Mouse (Mus musculus) urinary bladder, postnatal 4 days (tissue): ENCODE measurements around the gene Dlg5.
A peak's percentile ranks its signal among the peaks of the same experiment; 100 is the strongest.

Experiments
- DNase-seq, 2 experiments: peaks; one replicate each; pipeline ENCODE4 v3.0.0; 2021 to 2022; ENCODE audit warnings: low spot score in 2 of 2

The Dlg5 gene

DNA sequence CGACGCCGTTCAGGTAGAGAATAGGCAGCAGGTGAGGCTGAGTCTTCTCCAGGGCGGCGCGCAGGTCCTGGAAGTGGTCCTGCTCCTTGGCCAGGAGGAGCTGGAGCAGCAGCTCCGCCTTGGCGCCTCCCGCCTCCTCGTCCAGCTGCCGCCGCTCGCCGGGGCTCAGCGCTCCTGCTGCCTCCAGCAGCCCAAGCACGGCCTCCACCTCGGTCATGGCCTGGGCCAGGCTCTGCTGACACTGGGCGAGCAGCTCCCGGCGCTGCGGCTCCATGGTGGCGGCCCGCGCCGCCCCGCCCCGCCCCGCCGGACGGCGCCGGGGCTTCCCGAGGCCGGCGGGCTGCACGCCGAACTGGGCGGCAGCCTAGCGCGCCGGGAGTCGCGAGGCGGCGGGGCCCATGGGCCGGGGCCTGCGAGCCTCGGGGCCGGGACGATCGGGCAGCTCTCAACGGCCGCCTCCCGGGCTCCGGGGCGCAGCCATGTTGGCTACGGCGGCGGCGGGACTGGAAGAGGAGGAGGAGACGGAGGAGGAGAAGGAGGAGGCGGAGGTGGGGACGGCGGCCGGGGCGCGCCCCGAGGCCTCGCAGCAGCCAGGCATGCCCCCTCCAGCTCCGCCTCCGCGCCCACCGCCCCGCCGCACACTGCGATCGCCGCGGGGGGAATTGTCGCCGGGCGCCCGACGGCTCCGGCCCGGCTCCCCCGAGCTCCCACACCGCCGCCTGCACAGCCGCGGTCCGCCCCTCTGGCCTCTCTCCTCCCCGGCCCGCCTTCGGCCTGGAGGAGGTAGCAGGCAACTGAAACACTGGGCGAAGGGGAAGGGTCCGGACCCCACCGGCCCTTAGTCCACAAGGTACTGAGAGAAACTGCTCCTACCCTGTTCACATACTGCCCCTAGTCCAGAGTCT lies at the start of gene Dlg5:
Gene Dlg5, minus strand, starts transcription at position 744 of the 905 bp plus-strand sequence.
- DNase-seq = peak; percentile 65 to 72

DNA sequence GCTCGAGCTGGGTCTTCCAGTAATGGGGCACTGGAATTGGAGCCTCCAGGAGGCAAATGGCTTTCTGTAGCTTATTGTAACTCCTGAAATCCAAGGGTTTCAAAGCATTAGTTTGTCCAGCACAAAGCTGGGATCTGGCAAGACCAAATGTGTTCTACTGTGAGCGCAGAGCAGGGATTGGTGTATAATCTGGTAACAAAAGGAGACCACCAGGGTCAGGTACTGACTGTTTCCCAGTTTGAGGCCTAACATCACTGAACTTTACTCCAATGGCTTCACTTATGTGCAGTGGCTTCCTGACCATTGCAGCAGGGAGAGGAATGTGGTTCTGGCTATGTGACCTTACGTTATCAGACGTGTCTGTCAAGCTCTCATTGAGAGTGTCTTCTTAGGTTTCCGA lies 47.9 kb upstream of the Dlg5 start:
- no peak for DNase-seq

DNA sequence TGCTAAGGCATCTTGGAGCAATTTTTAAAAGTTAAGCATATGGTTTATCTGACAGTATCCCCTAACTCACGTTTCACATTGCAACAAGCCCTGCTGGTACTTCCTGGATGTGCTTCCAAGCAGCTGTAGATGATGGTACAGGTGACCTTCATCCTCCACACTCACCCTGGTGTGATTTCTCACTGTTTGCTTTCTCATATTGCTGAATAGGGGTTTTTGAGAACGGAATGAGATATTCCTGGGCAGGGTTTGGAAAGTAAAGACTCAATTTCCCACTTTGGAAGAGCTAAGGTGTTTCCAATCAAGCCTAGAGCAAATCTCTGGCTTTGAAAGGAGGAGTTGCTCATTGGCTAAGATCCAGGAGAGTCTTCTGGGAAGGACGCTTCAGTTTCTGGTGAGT lies 47.2 kb upstream of the Dlg5 start, which contains the start of gene E330034G19Rik:
Gene E330034G19Rik, plus strand, starts transcription at position 301 of the 400 bp plus-strand sequence.
- no peak for DNase-seq

- DNase-seq = no peak
Measured at GRCm38 (mm10) chr14:24290726-24291125, 45.0 kb upstream of the Dlg5 start.

GRCm38 (mm10) chr14:24286136-24286535 lies 40.4 kb upstream of the Dlg5 start:
- no peak for DNase-seq

DNA sequence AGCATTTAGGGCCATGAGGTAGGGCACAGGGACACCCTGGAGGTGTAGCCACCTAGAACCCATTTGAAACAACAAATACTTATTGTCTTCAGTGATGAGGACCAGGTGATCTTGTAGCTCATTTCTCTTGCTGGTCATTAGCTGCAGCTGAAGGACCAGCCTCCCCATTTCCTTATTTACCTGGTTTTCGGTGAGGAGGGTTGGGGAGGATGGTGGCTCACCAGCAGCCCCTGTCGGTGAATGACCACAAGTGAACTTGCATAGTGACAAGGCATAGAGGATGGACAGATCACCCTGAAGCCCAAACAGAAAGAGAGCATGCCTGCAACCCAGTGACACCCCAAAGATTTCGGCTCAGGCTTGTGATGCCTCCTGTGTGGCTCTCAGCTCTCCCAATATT lies 36.6 kb upstream of the Dlg5 start:
- no peak for DNase-seq

GRCm38 (mm10) chr14:24281278-24281677 lies 35.6 kb upstream of the Dlg5 start:
- DNase-seq = no peak

DNA sequence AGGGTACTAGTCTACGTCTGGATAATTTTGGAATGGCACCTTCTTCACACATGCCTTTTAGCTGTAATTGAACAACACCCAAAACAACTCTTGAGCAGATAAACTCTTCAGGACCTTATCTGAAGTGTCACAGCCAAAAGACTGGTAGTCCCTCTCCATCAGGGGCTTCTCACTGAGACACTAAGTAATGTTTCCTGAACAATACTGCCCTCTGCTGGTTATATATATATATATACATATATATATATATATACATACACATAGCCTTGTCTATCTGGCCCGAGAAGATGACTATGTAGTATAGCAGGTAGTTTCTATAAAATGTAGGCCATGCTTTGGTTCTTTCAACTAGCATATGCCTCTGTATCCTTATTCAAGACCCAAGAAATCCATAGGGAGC lies 29.8 kb upstream of the Dlg5 start:
- no peak for DNase-seq

DNA sequence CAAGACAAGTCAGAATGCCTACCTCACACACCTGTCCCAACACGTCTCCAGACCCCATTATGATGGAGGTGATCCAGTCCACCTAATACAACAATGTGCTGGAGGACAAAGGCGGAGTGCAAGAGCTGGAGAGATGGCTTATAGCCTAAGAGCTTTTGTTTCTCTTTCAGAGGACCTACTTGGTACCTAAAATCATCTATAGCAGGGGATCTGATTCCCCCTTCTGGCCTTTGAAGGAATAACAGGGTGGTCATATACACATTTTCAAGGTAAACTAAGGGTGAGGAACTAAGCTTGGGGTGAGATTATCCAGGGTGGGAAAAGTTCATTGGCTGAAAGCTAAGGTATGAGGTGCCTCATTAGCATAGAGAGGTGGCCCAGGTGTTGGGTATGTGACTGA lies 27.9 kb upstream of the Dlg5 start:
- DNase-seq = no peak

DNA sequence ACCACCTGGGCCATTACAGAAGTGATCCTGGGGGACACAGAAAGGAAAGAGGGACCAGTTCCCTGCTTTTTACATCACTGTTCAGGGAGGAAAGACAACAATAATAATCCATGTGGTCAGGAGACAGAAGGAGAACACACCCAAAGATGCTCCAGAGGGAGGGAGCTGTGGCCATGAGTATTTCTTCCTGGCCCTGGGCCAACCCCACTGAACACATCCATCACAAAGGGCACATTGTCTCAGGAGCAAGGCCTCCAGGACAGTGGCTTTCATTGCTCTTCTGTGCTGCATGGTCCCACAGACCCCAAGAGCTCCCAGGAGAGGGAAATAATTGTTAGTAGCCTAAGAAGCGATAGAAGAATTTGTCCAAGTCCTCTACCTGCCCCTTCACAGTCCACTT lies 23.9 kb upstream of the Dlg5 start:
- no peak for DNase-seq

DNA sequence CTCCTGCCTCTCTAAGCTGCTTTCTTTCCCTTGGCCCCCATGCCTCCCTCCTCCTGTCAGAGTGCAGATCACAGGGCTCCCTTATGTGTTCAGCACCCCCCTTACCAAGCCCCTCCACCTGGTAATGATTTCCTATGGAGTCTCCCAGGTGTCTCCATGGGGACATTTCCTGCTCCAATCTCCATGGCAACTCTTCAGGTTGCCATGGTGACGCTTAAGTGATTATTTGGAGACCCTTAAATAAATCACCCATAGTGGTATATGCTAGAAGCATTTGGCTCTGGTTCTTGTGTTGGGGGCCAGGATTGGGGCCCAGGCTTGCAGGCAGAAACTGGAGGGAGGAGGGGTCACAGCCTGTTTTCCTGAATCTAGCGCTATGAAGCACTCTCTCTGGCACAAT lies 17.2 kb upstream of the Dlg5 start:
- DNase-seq = no peak

GRCm38 (mm10) chr14:24262382-24262781 lies 16.7 kb upstream of the Dlg5 start:
- DNase-seq = no peak

- no peak for DNase-seq
Measured at GRCm38 (mm10) chr14:24260391-24260790, 14.7 kb upstream of the Dlg5 start.

DNA sequence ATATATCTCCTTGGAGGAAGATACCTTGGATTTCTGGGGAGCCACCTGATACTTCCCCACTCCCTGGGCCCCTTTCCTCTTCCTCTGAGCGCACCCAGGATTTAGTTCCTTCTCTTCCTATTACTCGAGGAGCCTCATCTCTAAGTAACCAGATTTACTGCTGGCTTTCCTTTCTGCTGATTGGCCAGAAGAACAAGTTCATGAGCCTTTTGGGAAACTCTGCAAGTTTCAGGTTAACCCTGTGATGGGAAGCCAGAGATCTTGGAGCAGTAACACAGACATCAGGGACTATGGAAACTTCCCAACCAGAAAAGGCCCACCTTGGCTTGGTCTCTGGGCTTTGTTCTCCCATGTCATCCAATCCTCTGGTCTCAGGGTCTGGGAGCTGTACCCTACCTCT lies 10.2 kb upstream of the Dlg5 start:
- no peak for DNase-seq

- peak in 1 of 2 experiments; percentile 57 for DNase-seq
Measured at GRCm38 (mm10) chr14:24253611-24254202, 8.0 kb upstream of the Dlg5 start.

GRCm38 (mm10) chr14:24251326-24251725 lies 5.6 kb upstream of the Dlg5 start:
- no peak for DNase-seq

GRCm38 (mm10) chr14:24249926-24250325 lies 4.2 kb upstream of the Dlg5 start:
- DNase-seq = no peak

DNA sequence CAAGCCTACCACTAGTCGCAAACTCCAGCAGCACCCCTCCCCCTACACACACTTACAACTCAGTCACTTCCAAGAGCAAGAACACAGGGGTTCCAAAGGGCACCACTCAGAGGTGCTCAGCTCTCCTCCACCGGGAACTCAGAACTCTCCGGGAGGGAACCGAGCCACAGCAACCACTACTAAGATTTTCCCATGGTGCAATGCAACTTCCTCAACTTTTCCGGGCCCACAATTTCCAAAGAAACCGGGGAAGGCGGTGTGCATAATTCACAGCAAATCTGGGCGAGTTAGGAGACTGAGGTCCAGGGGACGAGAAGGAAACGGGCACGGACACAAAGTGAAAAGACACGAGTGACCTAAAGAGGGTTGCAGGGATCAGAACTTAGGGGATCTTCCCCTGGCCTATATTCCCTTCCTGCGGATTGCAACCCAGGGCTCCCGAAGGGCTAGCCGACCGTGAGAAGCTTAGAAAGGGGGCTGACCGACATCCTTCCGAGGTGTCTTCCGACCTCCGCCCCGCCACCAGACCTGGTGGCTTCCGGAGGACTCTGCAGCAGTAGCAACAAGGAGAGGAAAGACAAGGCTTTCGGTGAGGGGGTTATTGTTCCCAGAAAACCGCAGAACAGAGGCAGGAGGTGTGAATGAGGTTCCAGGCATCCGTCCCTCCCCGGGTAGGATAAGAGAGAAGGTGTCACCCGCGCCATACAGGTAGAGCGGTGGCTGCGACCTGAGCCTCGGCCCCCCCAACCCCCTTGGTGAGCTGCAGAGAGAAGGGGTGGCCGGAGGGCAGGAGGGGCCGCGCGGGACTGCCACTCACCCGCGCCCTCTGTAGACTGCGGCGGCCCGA lies 1.2 kb downstream of the Dlg5 start:
- no peak for DNase-seq

DNA sequence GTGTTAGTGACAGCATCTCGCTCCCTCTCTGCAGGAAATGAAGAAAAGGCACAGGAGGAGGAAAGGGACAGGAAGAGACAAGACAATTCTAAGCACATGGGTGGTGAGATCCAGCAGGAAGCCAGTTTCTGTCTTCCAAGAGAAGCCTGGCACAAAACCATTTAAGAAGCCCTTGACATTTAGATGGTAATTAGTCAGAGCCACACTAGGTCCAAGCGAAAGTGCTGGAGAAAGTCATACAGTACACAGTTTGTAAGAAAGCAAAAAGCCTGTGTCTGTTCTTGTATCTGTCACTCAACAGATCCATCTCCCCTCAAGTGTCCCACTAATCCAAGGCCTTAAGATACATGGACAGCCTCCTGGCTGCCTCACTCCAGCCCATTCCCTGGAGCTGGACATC lies 3.7 kb downstream of the Dlg5 start:
- DNase-seq = no peak

- no peak for DNase-seq
Measured at GRCm38 (mm10) chr14:24240831-24241230, 4.9 kb downstream of the Dlg5 start.

DNA sequence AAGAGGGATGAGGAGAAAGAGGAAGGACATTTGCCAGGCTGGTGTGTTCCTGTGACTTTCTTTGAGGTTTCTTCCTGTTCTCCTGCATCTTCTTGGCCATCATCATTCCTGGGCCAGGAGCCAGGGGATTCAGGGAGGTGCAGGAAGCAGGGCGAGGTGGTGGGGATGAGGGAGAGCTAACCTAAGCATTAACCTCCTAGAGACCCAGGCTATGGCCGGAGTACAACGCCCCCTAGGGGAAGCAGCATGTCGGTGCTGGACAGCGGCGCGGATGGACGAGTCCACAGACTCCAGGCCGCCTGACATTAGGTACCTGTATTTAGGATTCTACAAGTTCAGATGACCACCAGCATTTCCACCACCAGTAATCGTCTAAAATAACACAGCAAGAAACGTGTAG lies 6.1 kb downstream of the Dlg5 start:
- DNase-seq = no peak

GRCm38 (mm10) chr14:24235954-24236353 lies 9.8 kb downstream of the Dlg5 start:
- no peak for DNase-seq
